Mouse (Mus musculus) erythroblast, embryonic 14.5 days (primary cell): Measurements from ENCODE around the gene Dock6.

Experiments
- GATA1 ChIP-seq: IDR thresholded peaks from 2 replicates; pipeline ENCODE4 v1.6.1; 2012; ENCODE audit warnings: low read length, inconsistent platforms, mixed read lengths
- TAL1 ChIP-seq: IDR thresholded peaks from 3 replicates; pipeline ENCODE4 v1.6.1; 2012; ENCODE audit warnings: low read length, inconsistent platforms, mixed read lengths

DNA sequence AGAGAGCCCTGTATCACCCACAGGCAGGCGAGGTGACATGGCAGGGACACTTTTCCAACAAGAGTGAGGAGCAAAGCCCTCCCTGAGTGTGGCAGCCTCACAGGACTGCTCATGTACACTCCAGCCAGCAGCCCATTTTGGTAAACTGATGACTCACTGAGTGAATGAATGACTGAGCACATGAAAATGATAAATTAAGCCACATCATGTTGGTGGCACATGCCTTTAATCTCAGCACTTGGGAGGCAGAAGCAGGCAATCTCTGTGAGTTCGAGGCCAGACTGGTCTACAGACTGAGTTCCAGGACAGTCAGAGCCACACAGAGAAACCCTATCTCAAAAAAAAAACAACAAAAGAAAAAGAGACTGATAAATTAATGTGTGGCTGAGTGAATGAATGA is 5.1 kb upstream of the Dock6 start:
- TF ChIP-seq TAL1: no peak
- no peak for TF ChIP-seq GATA1
